Mouse (Mus musculus) splenic B cell, adult 2 months (primary cell): ENCODE data around the gene Qprt.

Source experiments
- DNase-seq: peaks from one replicate; pipeline ENCODE4 v3.0.0-alpha.2; 2011; ENCODE audit warnings: low read depth, low spot score
- H3K27me3 ChIP-seq: 2 replicates; pipeline ENCODE4 v1.6.1; 2012; ENCODE audit warnings: mild to moderate bottlenecking, low read length, moderate library complexity, mixed read lengths; ENCODE audit not compliant: control insufficient read depth, poor library complexity, insufficient read depth, severe bottlenecking
- H3K36me3 ChIP-seq: 2 replicates; pipeline ENCODE4 v1.6.1; 2012; ENCODE audit warnings: mild to moderate bottlenecking, low read length, moderate library complexity, mixed read lengths; ENCODE audit not compliant: control insufficient read depth, poor library complexity, insufficient read depth, severe bottlenecking

Gene Qprt

DNA sequence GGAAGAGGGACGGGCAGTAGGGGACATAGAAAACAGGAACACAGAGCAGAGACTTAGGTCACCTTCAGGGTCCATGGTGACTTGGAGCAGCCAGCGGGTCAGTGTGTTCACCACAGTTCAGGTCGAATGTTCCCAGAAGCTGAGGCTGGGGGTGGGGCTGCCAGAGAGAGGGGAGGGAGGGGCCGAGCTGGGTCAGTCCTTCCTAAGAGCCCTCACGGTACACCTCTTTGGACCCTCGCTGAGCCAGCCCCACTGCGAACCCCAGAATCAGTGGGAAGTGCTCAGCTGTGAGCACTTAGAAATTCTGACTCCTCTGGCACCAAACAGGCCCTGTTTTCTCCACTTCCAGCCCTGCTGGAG is at the start of gene Qprt:
Qprt (minus strand) TSS at position 316 of the 360 bp plus-strand sequence.
- no peaks in the 10 kb centered on the region for H3K27me3 ChIP-seq
- DNase-seq, result no peak

GRCm38 (mm10) chr7:127166501-127166900 is 44.5 kb upstream of the Qprt start:
- no peaks in the 10 kb centered on the region for H3K27me3 ChIP-seq
- DNase-seq, result no peak
- H3K36me3 ChIP-seq, result no peaks in the 10 kb centered on the region

More for the DNA sequence above, at the start of gene Qprt:
- no peaks in the 10 kb centered on the region for H3K36me3 ChIP-seq

DNA sequence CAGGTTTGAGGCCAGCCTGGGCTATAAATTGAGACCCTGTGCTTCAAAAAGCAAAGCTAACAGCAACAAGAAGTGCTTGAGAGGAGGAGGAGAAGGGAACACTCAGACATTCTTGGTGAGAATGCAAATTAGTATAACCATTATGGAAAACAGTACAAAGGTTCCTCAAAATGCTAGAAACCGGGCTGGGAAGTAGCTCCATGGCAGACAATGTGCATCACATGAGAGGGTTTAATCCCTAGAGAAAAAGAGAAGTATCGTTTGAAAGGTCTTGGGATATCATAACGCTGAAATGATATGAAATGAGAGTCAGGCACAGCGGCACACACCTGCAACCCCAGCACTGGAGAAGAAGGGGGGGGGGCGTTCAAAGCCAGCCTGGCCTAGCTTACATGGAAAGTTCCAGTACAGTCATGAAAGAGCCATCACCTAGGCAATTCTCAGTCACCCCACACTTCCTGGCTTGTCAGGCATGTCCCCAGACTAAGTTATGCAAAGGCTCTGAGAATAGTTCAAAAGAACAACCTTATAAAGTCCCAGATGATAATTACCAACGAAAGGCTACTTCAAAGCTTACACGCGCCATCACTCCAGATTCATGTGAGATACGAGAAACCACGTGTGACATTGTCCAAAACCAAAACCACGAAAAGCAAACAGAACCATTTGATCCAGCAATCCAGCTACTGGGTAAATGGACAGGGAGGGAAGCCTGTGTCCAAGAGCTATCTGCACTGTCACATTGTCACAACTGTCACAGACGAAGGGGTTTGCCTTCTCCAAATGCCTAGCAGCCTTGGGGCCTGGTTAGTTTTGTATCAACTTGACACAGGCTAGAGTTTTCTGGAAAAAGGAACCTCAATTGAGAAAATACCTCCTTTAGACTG is 43.8 kb upstream of the Qprt start:
- DNase-seq, result peak; percentile 64
- H3K36me3 ChIP-seq, result no peaks in the 10 kb centered on the region
- H3K27me3 ChIP-seq, result no peaks in the 10 kb centered on the region

- Histone ChIP-seq H3K27me3 (no peaks in the 10 kb centered on the region), H3K36me3 (no peaks in the 10 kb centered on the region)
- DNase-seq, result peak; percentile 19
Observed at GRCm38 (mm10) chr7:127164002-127164401, 42.0 kb upstream of the Qprt start.

GRCm38 (mm10) chr7:127162546-127162945 is 40.5 kb upstream of the Qprt start:
- no peaks in the 10 kb centered on the region for H3K27me3 ChIP-seq
- H3K36me3 ChIP-seq, result no peaks in the 10 kb centered on the region
- no peak for DNase-seq

GRCm38 (mm10) chr7:127157548-127157947 is 35.5 kb upstream of the Qprt start:
- H3K36me3 ChIP-seq, result no peaks in the 10 kb centered on the region
- no peak for DNase-seq

DNA sequence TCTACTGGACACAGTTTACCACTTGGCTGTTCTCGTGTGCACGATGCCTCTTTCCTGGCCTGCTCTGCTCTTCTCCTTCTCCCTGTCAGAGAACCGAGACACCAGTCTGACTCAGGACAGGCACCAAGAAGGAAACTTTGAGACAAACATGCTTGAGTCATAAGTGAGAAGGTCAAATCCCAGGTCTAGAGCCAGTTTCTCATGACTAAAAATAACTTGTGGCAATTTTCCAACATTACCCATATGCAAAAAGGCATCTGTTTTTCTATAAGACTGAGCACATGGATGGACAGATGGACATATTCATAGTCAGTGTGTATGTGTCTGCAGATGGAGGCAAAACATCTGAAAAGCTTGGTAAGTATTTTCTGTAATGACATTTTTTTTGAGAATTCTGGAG is 31.5 kb upstream of the Qprt start:
- no peak for DNase-seq
- H3K36me3 ChIP-seq, result no peaks in the 10 kb centered on the region

More at GRCm38 (mm10) chr7:127157548-127157947, 35.5 kb upstream of the Qprt start:
- no peaks in the 10 kb centered on the region for H3K27me3 ChIP-seq

DNA sequence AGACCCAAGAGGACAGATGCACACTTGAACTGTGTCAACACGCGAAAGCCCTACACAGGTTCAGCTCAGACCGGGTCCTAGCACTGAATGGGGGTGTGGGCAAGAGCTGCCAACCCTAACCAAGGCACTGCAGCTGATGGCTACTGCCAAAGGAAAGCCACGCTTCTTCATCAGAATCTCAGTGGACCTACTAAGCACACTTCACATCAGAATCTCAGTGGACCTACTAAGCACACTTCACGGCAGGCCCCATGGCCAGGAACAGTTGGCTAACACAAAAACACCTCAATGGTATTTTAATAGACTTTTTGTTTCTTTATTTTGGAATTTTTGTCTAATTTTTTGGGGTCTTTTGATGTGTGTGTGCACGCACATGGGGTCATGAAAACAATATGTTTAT is 30.4 kb upstream of the Qprt start:
- no peaks in the 10 kb centered on the region for H3K36me3 ChIP-seq
- no peak for DNase-seq
- no peaks in the 10 kb centered on the region for H3K27me3 ChIP-seq

More for the DNA sequence above, 31.5 kb upstream of the Qprt start:
- no peaks in the 10 kb centered on the region for H3K27me3 ChIP-seq

GRCm38 (mm10) chr7:127147901-127148300 is 25.9 kb upstream of the Qprt start:
- DNase-seq, result no peak
- H3K36me3 ChIP-seq, result no peaks in the 10 kb centered on the region

DNA sequence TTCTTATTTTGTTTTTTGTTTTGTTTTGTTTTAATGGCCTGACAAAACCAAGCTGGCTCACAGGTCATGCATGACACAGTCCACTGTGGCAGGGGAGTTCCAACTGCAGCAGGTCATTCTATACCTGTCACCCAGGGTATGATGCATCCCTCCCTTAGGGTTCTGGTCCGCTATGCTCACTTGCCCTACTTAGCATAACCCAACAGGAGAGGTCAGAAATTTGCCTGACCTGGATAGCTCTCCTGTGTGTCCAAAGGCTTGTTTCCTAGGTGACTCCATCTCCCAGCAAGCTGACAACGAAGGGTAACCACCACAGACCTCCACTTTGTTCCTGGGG is 24.2 kb upstream of the Qprt start:
- Histone ChIP-seq H3K27me3 (no peaks in the 10 kb centered on the region), H3K36me3 (no peaks in the 10 kb centered on the region)
- DNase-seq, result no peak

More at GRCm38 (mm10) chr7:127147901-127148300, 25.9 kb upstream of the Qprt start:
- H3K27me3 ChIP-seq, result no peaks in the 10 kb centered on the region

GRCm38 (mm10) chr7:127145387-127146266 is 23.6 kb upstream of the Qprt start:
- Histone ChIP-seq H3K36me3 (no peaks in the 10 kb centered on the region), H3K27me3 (no peaks in the 10 kb centered on the region)
- DNase-seq, result no peak

GRCm38 (mm10) chr7:127144412-127144811 is 22.4 kb upstream of the Qprt start:
- DNase-seq, result no peak
- H3K27me3 ChIP-seq, result no peaks in the 10 kb centered on the region
- H3K36me3 ChIP-seq, result no peaks in the 10 kb centered on the region

DNA sequence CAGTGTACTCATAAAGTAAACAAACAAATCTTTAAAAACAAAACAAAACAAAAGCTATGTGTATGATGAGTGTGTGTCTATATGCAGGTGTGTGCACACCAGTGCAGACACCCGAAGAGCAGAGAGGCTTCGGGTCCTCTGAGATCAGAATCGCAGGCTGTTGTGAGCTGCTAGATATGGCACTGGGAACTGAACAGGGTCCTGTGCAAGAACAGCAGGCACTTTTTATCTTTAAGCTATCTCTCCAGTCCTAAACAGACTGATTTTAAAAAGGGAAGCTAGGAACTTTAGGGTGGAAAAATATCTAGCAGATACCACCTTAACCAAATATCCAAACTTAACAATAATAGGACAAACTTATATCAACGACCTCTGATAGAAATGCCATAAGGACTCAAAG is 20.6 kb upstream of the Qprt start:
- no peaks in the 10 kb centered on the region for H3K36me3 ChIP-seq
- no peak for DNase-seq
- H3K27me3 ChIP-seq, result no peaks in the 10 kb centered on the region

GRCm38 (mm10) chr7:127142214-127142613 is 20.2 kb upstream of the Qprt start:
- no peak for DNase-seq
- H3K27me3 ChIP-seq, result no peaks in the 10 kb centered on the region
- no peaks in the 10 kb centered on the region for H3K36me3 ChIP-seq
